In genomic region chr2:152022022-152022421, GRCm38 (mm10) we compare ENCODE assay signal across 28 mouse cellular contexts. TPM values are rescaled to one million over a fixed set of nuclear protein-coding genes. Genes with fewer than 3 reads are reported as not detected.
DNase-seq lines count a peak whose midpoint lies in the region; ATAC-seq and TF ChIP-seq lines count a peak whose summit lies in the region.
"Had no signal": no experiment of that assay in that cellular context is flagged by ENCODE, and none has a peak within 500 bp of the region (broad histone marks: within the 10 kb centered on the region; RNA-seq: fewer than 3 reads in every experiment).

No protein-coding gene starts in this region.

- H3K9ac ChIP-seq in forebrain, postnatal 0 days: no peak overlapping the region
- no peak overlapping the region for H3K9ac ChIP-seq in liver, postnatal 0 days (replicated peaks)
- no peak overlapping the region for H3K9ac ChIP-seq in liver, embryonic 12.5 days
- H3K9ac ChIP-seq: hindbrain, embryonic 14.5 days; limb, embryonic 13.5 days; liver, embryonic 14.5 days; midbrain, embryonic 12.5 days had no signal

- TF ChIP-seq EP300 in liver, postnatal 0 days (IDR thresholded peaks at IDR 0.05; ENCODE audit: low read depth): no peak

- H3K4me3 ChIP-seq in forebrain, postnatal 0 days (ENCODE audit: low read depth, low read length): no peak overlapping the region
- H3K4me3 ChIP-seq in forebrain, embryonic 10.5 days: no peak overlapping the region
- no peak overlapping the region for H3K4me3 ChIP-seq in liver, postnatal 0 days (ENCODE audit: low read depth, low read length)
- no peak overlapping the region for H3K4me3 ChIP-seq in liver, embryonic 12.5 days
- no peak overlapping the region for H3K4me3 ChIP-seq in E14TG2a.4 (replicated peaks; ENCODE audit: low read length)
- H3K4me3 ChIP-seq: limb, embryonic 13.5 days; midbrain, embryonic 12.5 days had no signal

- peak; percentile 27; the same call in 1 of the 2 replicates for TF ChIP-seq CTCF in forebrain, postnatal 0 days (IDR thresholded peaks at IDR 0.05; ENCODE audit: low read depth)
- TF ChIP-seq CTCF in liver, postnatal 0 days (IDR thresholded peaks at IDR 0.05; ENCODE audit: low read depth): peak; percentile 19; the same call in 1 of the 2 replicates
- TF ChIP-seq CTCF in E14TG2a.4 (conservative IDR thresholded peaks at IDR 0.05; ENCODE audit: low read length): peak; percentile 36

- no peaks in the 10 kb centered on the region for H3K9me3 ChIP-seq in forebrain, postnatal 0 days (ENCODE audit: low read length)
- no peaks in the 10 kb centered on the region for H3K9me3 ChIP-seq in forebrain, embryonic 10.5 days
- no peaks in the 10 kb centered on the region for H3K9me3 ChIP-seq in liver, postnatal 0 days (ENCODE audit: low read length)
- H3K9me3 ChIP-seq in liver, embryonic 12.5 days (replicated peaks): no peaks in the 10 kb centered on the region
- H3K9me3 ChIP-seq in E14TG2a.4 (ENCODE audit: low read length): no peaks in the 10 kb centered on the region
- H3K9me3 ChIP-seq: limb, embryonic 13.5 days; midbrain, embryonic 12.5 days had no signal

- H3K36me3 ChIP-seq in forebrain, postnatal 0 days (ENCODE audit: insufficient read depth): no peaks in the 10 kb centered on the region
- no peaks in the 10 kb centered on the region for H3K36me3 ChIP-seq in forebrain, embryonic 10.5 days (replicated peaks)
- H3K36me3 ChIP-seq in liver, postnatal 0 days (replicated peaks; ENCODE audit: insufficient read depth, low read length): no peaks in the 10 kb centered on the region
- no peaks in the 10 kb centered on the region for H3K36me3 ChIP-seq in liver, embryonic 12.5 days
- H3K36me3 ChIP-seq in E14TG2a.4 (ENCODE audit: insufficient read depth, low read length): no peaks in the 10 kb centered on the region
- H3K36me3 ChIP-seq: limb, embryonic 13.5 days; midbrain, embryonic 12.5 days had no signal

- no peak for ATAC-seq in forebrain, postnatal 0 days
- no peak for ATAC-seq in liver, postnatal 0 days
- no peak for ATAC-seq in liver, embryonic 12.5 days
- ATAC-seq: activated CD4-positive, CD25-positive, alpha-beta regulatory T cell, adult 4 months; Patski had no signal

- H3K27ac ChIP-seq in forebrain, postnatal 0 days (ENCODE audit: low read depth, low read length): no peak overlapping the region
- H3K27ac ChIP-seq in forebrain, embryonic 10.5 days: no peak overlapping the region
- H3K27ac ChIP-seq in liver, postnatal 0 days (ENCODE audit: low read depth): no peak overlapping the region
- H3K27ac ChIP-seq in liver, embryonic 12.5 days: no peak overlapping the region
- H3K27ac ChIP-seq: hindbrain, embryonic 14.5 days; limb, embryonic 13.5 days; liver, embryonic 14.5 days; midbrain, embryonic 12.5 days had no signal

- H3K4me1 ChIP-seq in forebrain, postnatal 0 days (ENCODE audit: insufficient read depth): no peaks in the 10 kb centered on the region
- H3K4me1 ChIP-seq in forebrain, embryonic 10.5 days: peaks cover 17% of the 10 kb centered on the region; the same call in 1 of the 2 replicates
- H3K4me1 ChIP-seq in liver, postnatal 0 days (ENCODE audit: insufficient read depth): no peaks in the 10 kb centered on the region
- no peaks in the 10 kb centered on the region for H3K4me1 ChIP-seq in liver, embryonic 12.5 days
- peaks cover 37% of the 10 kb centered on the region for H3K4me1 ChIP-seq in E14TG2a.4 (replicated peaks; ENCODE audit: low read depth, low read length)
- H3K4me1 ChIP-seq: limb, embryonic 13.5 days had no signal

- DNase-seq in forebrain, postnatal 0 days: no peak
- no peak for DNase-seq in forebrain, embryonic 10.5 days (ENCODE audit: extremely low spot score, low spot score)
- DNase-seq in liver, postnatal 0 days: no peak
- DNase-seq in ZHBTc4 (ENCODE audit: low read depth, low spot score): peak; percentile 62
- no peak for DNase-seq in gastrocnemius, postnatal 4 days (ENCODE audit: low spot score in 2 of 2)
- no peak for DNase-seq in right cerebral cortex, adult 2 months (ENCODE audit: low spot score in 2 of 2)
- DNase-seq: adrenal gland, adult 8-10 months; cerebellum, adult 18-20 months; cerebellum, postnatal 14 days; gastrocnemius, postnatal 25 days; heart, postnatal 4 days; kidney, adult 11 months; lung, postnatal 14 days; right cerebral cortex, postnatal 25 days; spleen, adult 18-20 months had no signal

- H3K4me2 ChIP-seq in forebrain, postnatal 0 days (ENCODE audit: low read depth): no peak overlapping the region
- H3K4me2 ChIP-seq in liver, postnatal 0 days (ENCODE audit: low read depth, low read length): no peak overlapping the region
- no peak overlapping the region for H3K4me2 ChIP-seq in liver, embryonic 12.5 days
- H3K4me2 ChIP-seq: hindbrain, embryonic 14.5 days; limb, embryonic 13.5 days; midbrain, embryonic 12.5 days had no signal

- H3K27me3 ChIP-seq in forebrain, postnatal 0 days (ENCODE audit: insufficient read depth, low read length): no peaks in the 10 kb centered on the region
- no peaks in the 10 kb centered on the region; the same call in 1 of the 2 replicates for H3K27me3 ChIP-seq in forebrain, embryonic 10.5 days (ENCODE audit: poor library complexity, severe bottlenecking)
- no peaks in the 10 kb centered on the region for H3K27me3 ChIP-seq in liver, postnatal 0 days (ENCODE audit: insufficient read depth, low read length)
- H3K27me3 ChIP-seq in liver, embryonic 12.5 days (replicated peaks): peaks cover 26% of the 10 kb centered on the region
- H3K27me3 ChIP-seq in E14TG2a.4 (ENCODE audit: insufficient read depth, low read length): no peaks in the 10 kb centered on the region

RNA-seq across cellular contexts. Expression of gene Slc52a3, which starts 25.7 kb away (rescaled TPM):
- total RNA-seq in forebrain, postnatal 0 days (2014; rRNA removed): 0.92 and 2.2 TPM in 2 replicates
- polyA plus RNA-seq in forebrain, postnatal 0 days (2015; fragmentation: Nextera tagmentation; extraction: Ambion mirVana): 2.0 TPM in 2 replicates
- 0.69 and 0.79 TPM in 2 replicates for polyA plus RNA-seq in forebrain, embryonic 10.5 days (2016; fragmentation: Nextera tagmentation; extraction: Ambion mirVana)
- polyA plus RNA-seq in liver, postnatal 0 days (2015; fragmentation: Nextera tagmentation; extraction: Ambion mirVana): 0.43 and 0.53 TPM in 2 replicates
- polyA plus RNA-seq in liver, embryonic 12.5 days (2016; fragmentation: Nextera tagmentation; extraction: Ambion mirVana): 1.3 and 1.9 TPM in 2 replicates
- total RNA-seq in gastrocnemius, postnatal 4 days (2021): 1 to 10 TPM; 1.3 to 1.6 TPM

RNA-seq across cellular contexts. Expression of gene Fam110a, which starts 42.0 kb away (rescaled TPM):
- 17.2 and 24.3 TPM in 2 replicates for total RNA-seq in forebrain, postnatal 0 days (2014; rRNA removed)
- 41.2 and 47.7 TPM in 2 replicates for polyA plus RNA-seq in forebrain, postnatal 0 days (2015; fragmentation: Nextera tagmentation; extraction: Ambion mirVana)
- polyA plus RNA-seq in forebrain, embryonic 10.5 days (2016; fragmentation: Nextera tagmentation; extraction: Ambion mirVana): 60.3 and 70.4 TPM in 2 replicates
- polyA plus RNA-seq in liver, postnatal 0 days (2015; fragmentation: Nextera tagmentation; extraction: Ambion mirVana): 6.3 and 7.3 TPM in 2 replicates
- polyA plus RNA-seq in liver, embryonic 12.5 days (2016; fragmentation: Nextera tagmentation; extraction: Ambion mirVana): 11.1 and 11.8 TPM in 2 replicates
- 10 to 100 TPM; 11.1 to 14.3 TPM for total RNA-seq in gastrocnemius, postnatal 4 days (2021)

RNA-seq across cellular contexts. Expression of gene Scrt2, which starts 59.3 kb away (rescaled TPM):
- 7.4 and 8.5 TPM in 2 replicates for total RNA-seq in forebrain, postnatal 0 days (2014; rRNA removed)
- polyA plus RNA-seq in forebrain, postnatal 0 days (2015; fragmentation: Nextera tagmentation; extraction: Ambion mirVana): 3.7 and 4.3 TPM in 2 replicates
- 1.1 and 2.4 TPM in 2 replicates for polyA plus RNA-seq in forebrain, embryonic 10.5 days (2016; fragmentation: Nextera tagmentation; extraction: Ambion mirVana)
- polyA plus RNA-seq in liver, postnatal 0 days (2015; fragmentation: Nextera tagmentation; extraction: Ambion mirVana): not detected in 2 replicates
- not detected in 2 replicates for polyA plus RNA-seq in liver, embryonic 12.5 days (2016; fragmentation: Nextera tagmentation; extraction: Ambion mirVana)
- not detected for total RNA-seq in gastrocnemius, postnatal 4 days (2021)
- total RNA-seq: gastrocnemius, postnatal 25 days; heart, adult 8-10 months; heart, postnatal 4 days; megakaryocyte progenitor cell, adult 5-6 weeks had no signal
- polyA plus RNA-seq: activated CD4-positive, CD25-positive, alpha-beta regulatory T cell, adult 4 months; heart, embryonic 14.5 days; kidney, embryonic 16.5 days; large intestine, adult 2 months; limb, embryonic 13.5 days; Patski had no signal
